Mouse (Mus musculus) hindbrain, postnatal 0 days (tissue): ENCODE measurements around the gene Slco3a1. TPM values are rescaled to one million over a fixed set of nuclear protein-coding genes. Genes with fewer than 3 reads are reported as not detected.

Experiments used
- ATAC-seq: fragments of 200-750 bp; cut with Nextera tagmentation; 2 replicates; pipeline ENCODE4 v1.8.0; 2017; ENCODE audit warnings: mild to moderate bottlenecking, moderate TSS enrichment, moderate library complexity
- DNase-seq: peaks from one replicate; pipeline ENCODE4 v3.0.0-alpha.2; 2015; ENCODE audit warnings: low spot score
- H3K27ac ChIP-seq: fragments of 300-500 bp; sonication (generic); 2 replicates; pipeline ENCODE4 v1.5.1; 2014; ENCODE audit warnings: mild to moderate bottlenecking
- H3K27me3 ChIP-seq: fragments of 300-500 bp; sonication (generic); 2 replicates; pipeline ENCODE4 v1.6.1; 2014; ENCODE audit warnings: low read length, mixed read lengths; ENCODE audit not compliant: insufficient read depth
- H3K36me3 ChIP-seq: fragments of 300-500 bp; sonication (generic); 2 replicates; pipeline ENCODE4 v1.6.1; 2014; ENCODE audit warnings: low read length, mixed read lengths; ENCODE audit not compliant: insufficient read depth
- H3K4me1 ChIP-seq: fragments of 300-500 bp; sonication (generic); 2 replicates; pipeline ENCODE4 v1.6.1; 2014; ENCODE audit warnings: antibody characterized with exemption, low read length, mixed read lengths; ENCODE audit not compliant: insufficient read depth
- H3K4me2 ChIP-seq: fragments of 300-500 bp; sonication (generic); 2 replicates; pipeline ENCODE4 v1.6.1; 2014; ENCODE audit warnings: low read depth, mild to moderate bottlenecking, low read length, moderate library complexity, mixed read lengths
- H3K4me3 ChIP-seq: fragments of 300-500 bp; sonication (generic); 2 replicates; pipeline ENCODE4 v1.5.1; 2014; ENCODE audit warnings: low read length
- H3K9ac ChIP-seq: fragments of 300-500 bp; sonication (generic); replicated peaks from 2 replicates; pipeline ENCODE4 v1.6.1; 2014; ENCODE audit warnings: mild to moderate bottlenecking, low read length, moderate library complexity, mixed read lengths
- H3K9me3 ChIP-seq: fragments of 300-500 bp; sonication (generic); 2 replicates; pipeline ENCODE4 v1.6.1; 2016; ENCODE audit warnings: low read length, mixed read lengths
- CTCF ChIP-seq: IDR thresholded peaks from 2 replicates; pipeline ENCODE4 v1.5.1; 2016; ENCODE audit warnings: antibody characterized with exemption, control low read depth, low read depth
- WGBS: fragments of 180-500 bp; shearing (Covaris S2); extraction: QIAGEN DNeasy Blood & Tissue Kit; methylation state at CpG from one replicate; pipeline ENCODE4 v1.1.7; 2014; 5-methylcytosine and 5-hydroxymethylcytosine counted together
- polyA plus RNA-seq: library from polyadenylated mRNA; unstranded; fragments of >200 nt; fragmentation: Nextera tagmentation; extraction: Ambion mirVana; gene quantifications from 2 replicates; pipeline ENCODE4 v1.2.1, GENCODE M21; 2015
- total RNA-seq: library from RNA; depleted of rRNA; stranded (reverse); fragments of >200 nt; gene quantifications from 2 replicates; pipeline ENCODE4 v1.2.3, GENCODE M21; 2014

Slco3a1 gene
- total and polyA plus RNA-seq, 2 experiments from 2014 or later = 15.0 to 20.7 TPM

GRCm38 (mm10) chr7:74323683-74324082 lies 230.9 kb downstream of the Slco3a1 start:
- no peak for DNase-seq
- H3K9ac ChIP-seq = no peak overlapping the region
- ATAC-seq = no peak
- H3K27ac ChIP-seq = 0 out of 2 replicates have a peak overlapping the region, but pooled peaks have one; percentile 7
- H3K4me3 ChIP-seq = no peak overlapping the region
- no peaks in the 10 kb centered on the region for H3K9me3 ChIP-seq
- TF ChIP-seq CTCF = no peak
- H3K27me3 ChIP-seq = no peaks in the 10 kb centered on the region
- H3K36me3 ChIP-seq = no peaks in the 10 kb centered on the region
- no peak overlapping the region for H3K4me2 ChIP-seq
- peaks cover 3% of the 10 kb centered on the region; the same call in 1 of the 2 replicates for H3K4me1 ChIP-seq
- WGBS = 42% methylated on average over 5 of the region's 5 CpGs

- DNase-seq = no peak
- no peak overlapping the region for H3K27ac ChIP-seq
Measured at GRCm38 (mm10) chr7:74323194-74323593, 231.4 kb downstream of the Slco3a1 start.

GRCm38 (mm10) chr7:74320635-74321034 lies 233.9 kb downstream of the Slco3a1 start:
- DNase-seq (no peak), ATAC-seq (no peak)
- Histone ChIP-seq H3K27me3 (no peaks in the 10 kb centered on the region), H3K9me3 (no peaks in the 10 kb centered on the region), H3K9ac (no peak overlapping the region), H3K27ac (no peak overlapping the region), H3K4me2 (no peak overlapping the region), H3K36me3 (no peaks in the 10 kb centered on the region), H3K4me3 (no peak overlapping the region), H3K4me1 (peaks cover 6% of the 10 kb centered on the region; the same call in 1 of the 2 replicates)
- TF ChIP-seq CTCF = no peak
- 85% methylated on average over 5 of the region's 5 CpGs for WGBS

More at GRCm38 (mm10) chr7:74323194-74323593, 231.4 kb downstream of the Slco3a1 start:
- Histone ChIP-seq H3K9ac (no peak overlapping the region), H3K4me2 (no peak overlapping the region), H3K9me3 (no peaks in the 10 kb centered on the region), H3K27me3 (no peaks in the 10 kb centered on the region), H3K4me1 (peaks cover 3% of the 10 kb centered on the region; the same call in 1 of the 2 replicates), H3K36me3 (no peaks in the 10 kb centered on the region), H3K4me3 (no peak overlapping the region)
- TF ChIP-seq CTCF = no peak
- ATAC-seq = no peak

GRCm38 (mm10) chr7:74315836-74316435 lies 238.6 kb downstream of the Slco3a1 start:
- no peak for TF ChIP-seq CTCF
- 35% methylated on average over 3 of the region's 3 CpGs for WGBS
- peak; percentile 46 for DNase-seq
- Histone ChIP-seq H3K9ac (no peak overlapping the region), H3K27ac (no peak overlapping the region), H3K4me1 (0 out of 2 replicates have a peak, but pooled peaks cover 8% of the 10 kb centered on the region), H3K4me2 (no peak overlapping the region), H3K4me3 (no peak overlapping the region), H3K9me3 (no peaks in the 10 kb centered on the region), H3K27me3 (no peaks in the 10 kb centered on the region), H3K36me3 (no peaks in the 10 kb centered on the region)
- no peak for ATAC-seq

- no peaks in the 10 kb centered on the region for H3K27me3 ChIP-seq
- no peak overlapping the region for H3K4me3 ChIP-seq
- TF ChIP-seq CTCF = no peak
- 0 out of 2 replicates have a peak, but pooled peaks cover 8% of the 10 kb centered on the region for H3K4me1 ChIP-seq
- WGBS = 63% methylated on average over 1 of the region's 1 CpGs
- no peaks in the 10 kb centered on the region for H3K9me3 ChIP-seq
- H3K9ac ChIP-seq = no peak overlapping the region
- no peaks in the 10 kb centered on the region for H3K36me3 ChIP-seq
- DNase-seq (no peak), ATAC-seq (no peak)
- H3K4me2 ChIP-seq = no peak overlapping the region
- no peak overlapping the region for H3K27ac ChIP-seq
Measured at GRCm38 (mm10) chr7:74314276-74314675, 240.3 kb downstream of the Slco3a1 start.

- TF ChIP-seq CTCF = no peak
- peak overlapping the region; percentile 26; the same call in 1 of the 2 replicates for H3K27ac ChIP-seq
- no peaks in the 10 kb centered on the region for H3K36me3 ChIP-seq
- H3K4me1 ChIP-seq = 0 out of 2 replicates have a peak, but pooled peaks cover 8% of the 10 kb centered on the region
- no peaks in the 10 kb centered on the region for H3K9me3 ChIP-seq
- H3K4me3 ChIP-seq = no peak overlapping the region
- H3K4me2 ChIP-seq = no peak overlapping the region
- DNase-seq (peak; percentile 48), ATAC-seq (no peak; the same call in 1 of the 2 replicates)
- H3K9ac ChIP-seq = no peak overlapping the region
- WGBS = 47% methylated on average over 6 of the region's 6 CpGs
- H3K27me3 ChIP-seq = no peaks in the 10 kb centered on the region
Measured at GRCm38 (mm10) chr7:74313279-74314105, 241.1 kb downstream of the Slco3a1 start.
